Comparison of ENCODE assay signal across 18 mouse cellular contexts in the genomic region with DNA sequence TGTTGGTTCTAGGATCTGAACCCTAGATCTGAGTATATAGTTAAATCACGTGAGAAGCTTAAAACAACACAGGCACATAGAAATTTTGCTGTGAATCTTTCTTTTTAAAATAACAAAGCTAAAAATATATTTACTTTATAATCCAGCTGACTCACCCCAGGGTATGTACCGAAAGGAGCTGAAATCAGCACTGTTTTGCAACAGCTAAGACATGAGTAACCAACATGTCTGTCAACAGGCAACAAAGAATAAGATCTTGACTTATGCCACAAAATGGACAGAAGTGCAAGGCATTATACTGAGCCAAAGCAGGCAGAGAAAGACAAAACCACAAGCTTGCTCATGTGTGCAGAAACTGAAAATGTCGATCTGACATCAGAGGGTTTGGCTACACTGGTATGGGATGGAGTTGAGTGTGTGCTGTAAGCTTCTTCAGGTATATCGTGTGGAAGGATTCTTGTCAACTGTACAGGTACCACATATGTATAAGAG.
DNase-seq lines count a peak whose midpoint lies in the region; TF ChIP-seq lines count a peak whose summit lies in the region.
"Had no signal": no experiment of that assay in that cellular context is flagged by ENCODE, and none has a peak within 500 bp of the region (broad histone marks: within the 10 kb centered on the region; RNA-seq: fewer than 3 reads in every experiment).

No protein-coding gene starts in this region.

- H3K4me1 ChIP-seq in heart, adult 2 months (ENCODE audit: control insufficient read depth, insufficient read depth, low read length) = no peaks in the 10 kb centered on the region; the same call in 1 of the 2 replicates
- H3K4me1 ChIP-seq: embryonic facial prominence, embryonic 15.5 days; forebrain, embryonic 12.5 days had no signal

- WGBS in heart, adult 2 months = 85% methylated on average over 4 of the region's 4 CpGs

- H3K79me2 ChIP-seq in C2C12 (ENCODE audit: control insufficient read depth, insufficient read depth) = no peaks in the 10 kb centered on the region
- no peaks in the 10 kb centered on the region for H3K79me2 ChIP-seq in heart, adult 2 months (replicated peaks; ENCODE audit: control insufficient read depth, insufficient read depth, low read length)

- no peak overlapping the region for H3ac ChIP-seq in C2C12 (ENCODE audit: control insufficient read depth, insufficient read length, low read depth)

- TF ChIP-seq CTCF in C2C12 (IDR thresholded peaks at IDR 0.05; ENCODE audit: control insufficient read depth, insufficient read depth, insufficient read length) = no peak
- no peak for TF ChIP-seq CTCF in heart, adult 2 months (IDR thresholded peaks at IDR 0.05)

- peak; percentile 23 for DNase-seq in adrenal gland, adult 2 months
- DNase-seq in adrenal gland, postnatal 14 days = no peak
- DNase-seq in adipocyte (ENCODE audit: low spot score) = peak; percentile 30
- no peak for DNase-seq in right cerebral cortex, postnatal 14 days
- no peak for DNase-seq in heart, adult 2 months
- no peak for DNase-seq in frontal cortex, postnatal 10 days (ENCODE audit: low spot score in 2 of 2)
- DNase-seq: adrenal gland, postnatal 10 days; cerebellum, adult 11-12 months; cerebellum, adult 9-11 months; cerebellum, postnatal 36 days; gastrocnemius, adult 2 months; gastrocnemius, postnatal 25 days; heart, postnatal 36 days; kidney, adult 8-10 months had no signal

- TF ChIP-seq EP300 in heart, adult 2 months (IDR thresholded peaks at IDR 0.05; ENCODE audit: insufficient read depth, low read depth, low read length) = no peak

- H3K27ac ChIP-seq in heart, adult 2 months = no peak overlapping the region
- H3K27ac ChIP-seq: embryonic facial prominence, embryonic 15.5 days; forebrain, embryonic 12.5 days; gastrocnemius, adult 2 months; heart, embryonic 13.5 days had no signal

- H3K36me3 ChIP-seq in C2C12 (ENCODE audit: control insufficient read depth, insufficient read depth) = no peaks in the 10 kb centered on the region
- H3K36me3 ChIP-seq in heart, adult 2 months (ENCODE audit: control insufficient read depth, insufficient read depth, low read length) = peaks cover 2% of the 10 kb centered on the region; the same call in 1 of the 2 replicates
- H3K36me3 ChIP-seq: embryonic facial prominence, embryonic 15.5 days; forebrain, embryonic 12.5 days had no signal

- intact Hi-C loops in heart, adult 2 months (cut with DNase I) = no loop called here

- no peaks in the 10 kb centered on the region for H3K27me3 ChIP-seq in C2C12 (ENCODE audit: control insufficient read depth, insufficient read depth, insufficient read length)
- H3K27me3 ChIP-seq in heart, adult 2 months (ENCODE audit: control insufficient read depth, insufficient read depth, low read length) = no peaks in the 10 kb centered on the region
- H3K27me3 ChIP-seq: embryonic facial prominence, embryonic 15.5 days; forebrain, embryonic 12.5 days; heart, embryonic 13.5 days had no signal

- H3K79me3 ChIP-seq in C2C12 (ENCODE audit: low read depth) = no peaks in the 10 kb centered on the region

- no peak for TF ChIP-seq POLR2A in heart, adult 2 months (IDR thresholded peaks at IDR 0.05; ENCODE audit: insufficient read depth, low read depth, low read length)

- no peak overlapping the region for H3K9ac ChIP-seq in heart, adult 2 months (ENCODE audit: low read depth, low read length)
- H3K9ac ChIP-seq: embryonic facial prominence, embryonic 15.5 days; forebrain, embryonic 12.5 days; heart, embryonic 13.5 days had no signal

- no peak overlapping the region for H3K4me3 ChIP-seq in C2C12 (ENCODE audit: insufficient read depth, poor library complexity, severe bottlenecking)
- H3K4me3 ChIP-seq in heart, adult 2 months = no peak overlapping the region
- H3K4me3 ChIP-seq: embryonic facial prominence, embryonic 15.5 days; forebrain, embryonic 12.5 days; gastrocnemius, adult 2 months; heart, embryonic 13.5 days had no signal

TF ChIP-seq in C2C12, 6 proteins besides CTCF, POLR2A, EP300 and RAD21:
- TF ChIP-seq CEBPB (IDR thresholded peaks at IDR 0.05; ENCODE audit: low read depth) (peak; percentile 77), MYOG (IDR thresholded peaks at IDR 0.05; ENCODE audit: control insufficient read depth, extremely low read depth, insufficient read length) (no peak)
TF ChIP-seq in C2C12: peak in this region for 1.

Comparison
In these comparisons a context has a peak if more than half of its experiments do, and no peak if none do; other contexts are left out.
1. DNase-seq: peak in adrenal gland, adult 2 months (single experiment) and adipocyte (single experiment); none in adrenal gland, postnatal 14 days (single experiment), right cerebral cortex, postnatal 14 days (single experiment), heart, adult 2 months (0 of 2) and frontal cortex, postnatal 10 days (0 of 2).